8 mouse cellular contexts compared by ENCODE assay signal in genomic region chr12:78055956-78056355, GRCm38 (mm10).
DNase-seq lines count a peak whose midpoint lies in the region; ATAC-seq and TF ChIP-seq lines count a peak whose summit lies in the region.

No protein-coding gene starts in this region.

- WGBS in kidney, embryonic 15.5 days = 1% methylated on average over 9 of the region's 9 CpGs
- WGBS in limb, embryonic 15.5 days = 2% methylated on average over 9 of the region's 9 CpGs

- H3ac ChIP-seq in C2C12 (ENCODE audit: control insufficient read depth, insufficient read length, low read depth) = no peak overlapping the region

- peak; percentile 47 for DNase-seq in adipocyte (ENCODE audit: low spot score)
- DNase-seq in embryo, embryonic 11 days = peak; percentile 63
- peak; percentile 16 for DNase-seq in gastrocnemius, postnatal 25 days
- DNase-seq in neural tube, embryonic 10.5 days (ENCODE audit: extremely low spot score, low spot score) = peak; percentile 61
- peak; percentile 23 to 31 for DNase-seq in thymus, postnatal 36 days

- no peaks in the 10 kb centered on the region for H3K27me3 ChIP-seq in C2C12 (ENCODE audit: control insufficient read depth, insufficient read depth, insufficient read length)
- peaks cover 11% of the 10 kb centered on the region; the same call in 1 of the 2 replicates for H3K27me3 ChIP-seq in kidney, embryonic 15.5 days
- peaks cover 10% of the 10 kb centered on the region for H3K27me3 ChIP-seq in limb, embryonic 15.5 days

- H3K9ac ChIP-seq in kidney, embryonic 15.5 days = no peak overlapping the region
- H3K9ac ChIP-seq in limb, embryonic 15.5 days = no peak overlapping the region

- no peak overlapping the region for H3K4me3 ChIP-seq in C2C12 (ENCODE audit: insufficient read depth, poor library complexity, severe bottlenecking)
- no peak overlapping the region for H3K4me3 ChIP-seq in kidney, embryonic 15.5 days (replicated peaks)
- no peak overlapping the region for H3K4me3 ChIP-seq in limb, embryonic 15.5 days

- no peaks in the 10 kb centered on the region for H3K36me3 ChIP-seq in C2C12 (ENCODE audit: control insufficient read depth, insufficient read depth)
- no peaks in the 10 kb centered on the region for H3K36me3 ChIP-seq in kidney, embryonic 15.5 days
- no peaks in the 10 kb centered on the region for H3K36me3 ChIP-seq in limb, embryonic 15.5 days

- H3K79me3 ChIP-seq in C2C12 (ENCODE audit: low read depth) = no peaks in the 10 kb centered on the region

- H3K4me1 ChIP-seq in kidney, embryonic 15.5 days = peaks cover 6% of the 10 kb centered on the region; the same call in 1 of the 2 replicates
- no peaks in the 10 kb centered on the region; the same call in 1 of the 2 replicates for H3K4me1 ChIP-seq in limb, embryonic 15.5 days

- H3K27ac ChIP-seq in kidney, embryonic 15.5 days = no peak overlapping the region
- no peak overlapping the region for H3K27ac ChIP-seq in limb, embryonic 15.5 days

- TF ChIP-seq CTCF in C2C12 (IDR thresholded peaks at IDR 0.05; ENCODE audit: control insufficient read depth, insufficient read depth, insufficient read length) = peak; percentile 32

- H3K79me2 ChIP-seq in C2C12 (ENCODE audit: control insufficient read depth, insufficient read depth) = no peaks in the 10 kb centered on the region

- peak; percentile 40; the same call in 1 of the 2 replicates for ATAC-seq in kidney, embryonic 15.5 days (replicated peaks; ENCODE audit: low FRiP score)
- ATAC-seq in limb, embryonic 15.5 days (ENCODE audit: insufficient number of reproducible peaks, low FRiP score, low TSS enrichment, low read depth) = no peak

- peak overlapping the region; percentile 45 for H3K4me2 ChIP-seq in kidney, embryonic 15.5 days
- H3K4me2 ChIP-seq in limb, embryonic 15.5 days = peak overlapping the region; percentile 34; the same call in 1 of the 2 replicates

- no peaks in the 10 kb centered on the region for H3K9me3 ChIP-seq in kidney, embryonic 15.5 days (replicated peaks)
- no peaks in the 10 kb centered on the region for H3K9me3 ChIP-seq in limb, embryonic 15.5 days

TF ChIP-seq in C2C12, 6 proteins besides CTCF, POLR2A, EP300 and RAD21:
- TF ChIP-seq USF1 (IDR thresholded peaks at IDR 0.05; ENCODE audit: low read depth) (no peak), CEBPB (IDR thresholded peaks at IDR 0.05; ENCODE audit: low read depth) (no peak), MAX (IDR thresholded peaks at IDR 0.05) (no peak), MYOG (IDR thresholded peaks at IDR 0.05; ENCODE audit: control insufficient read depth, extremely low read depth, insufficient read length) (no peak), MYOD1 (IDR thresholded peaks at IDR 0.05; ENCODE audit: control insufficient read depth, insufficient read length, low read depth) (no peak), FOSL1 (IDR thresholded peaks at IDR 0.05; ENCODE audit: insufficient read depth, low read length, poor library complexity, severe bottlenecking) (no peak)
